Mouse (Mus musculus) embryonic fibroblast, embryonic 13.5 days (primary cell): Measurements from ENCODE around the gene Tma7.

ENCODE experiments used
- CTCF ChIP-seq: IDR thresholded peaks from 2 replicates; pipeline ENCODE4 v1.5.1; 2011; ENCODE audit warnings: mild to moderate bottlenecking, control low read depth, low read length, moderate library complexity, borderline replicate concordance; ENCODE audit not compliant: insufficient read depth
- POLR2A ChIP-seq: IDR thresholded peaks from 2 replicates; pipeline ENCODE4 v1.6.1; 2011; ENCODE audit warnings: low read depth, mild to moderate bottlenecking, control low read depth, low read length, moderate library complexity

DNA sequence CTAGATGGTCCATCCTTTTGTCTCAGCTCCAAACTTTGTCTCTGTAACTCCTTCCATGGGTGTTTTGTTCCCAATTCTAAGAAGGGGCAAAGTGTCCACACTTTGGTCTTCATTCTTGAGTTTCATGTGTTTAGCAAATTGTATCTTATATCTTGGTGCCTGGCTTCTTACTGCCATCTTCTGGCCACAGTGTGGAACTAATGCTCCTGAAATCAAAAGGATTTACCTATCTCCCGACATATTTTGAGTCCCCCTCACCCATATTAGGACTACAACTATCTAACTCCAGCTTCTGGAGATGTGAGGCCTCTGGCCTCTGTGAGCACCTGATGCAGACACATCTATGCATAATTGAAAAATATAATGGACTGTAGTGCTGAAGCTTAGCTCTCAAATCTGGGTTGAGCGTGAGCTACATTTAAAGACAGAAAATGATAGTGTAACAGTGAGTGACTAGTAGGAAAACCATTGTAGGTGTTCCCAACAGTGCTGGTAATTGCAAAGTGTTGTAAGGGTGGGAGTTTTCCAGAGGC is 40.2 kb upstream of the Tma7 start:
- no peak for TF ChIP-seq POLR2A
- TF ChIP-seq CTCF = no peak
